Mouse (Mus musculus) erythroid progenitor cell, adult 5-6 weeks (primary cell): ENCODE measurements around the gene Insig2. TPM values are rescaled to one million over a fixed set of nuclear protein-coding genes. Genes with fewer than 3 reads are reported as not detected.

ENCODE experiments used
- ATAC-seq: replicated peaks from 2 replicates; pipeline ENCODE4 v1.8.0; 2016; ENCODE audit warnings: moderate number of reproducible peaks, mild to moderate bottlenecking, moderate TSS enrichment, inconsistent platforms; ENCODE audit not compliant: poor library complexity, low FRiP score, severe bottlenecking
- total RNA-seq, 2 experiments: library from RNA; stranded (forward) in 1 of 2; stranded (reverse) in 1 of 2; fragments of 150-400 nt in 1 of 2; fragments of 186-747, 209-891 nt in 1 of 2; gene quantifications; 2 replicates each; pipeline versions ENCODE4 v1.2.3 to v1.2.4; 2015 to 2017; ENCODE audit warnings: low replicate concordance in 2 of 2

The Insig2 gene
- total RNA-seq, 2 experiments from 2014 or later = 10.5 to 18.9 TPM

DNA sequence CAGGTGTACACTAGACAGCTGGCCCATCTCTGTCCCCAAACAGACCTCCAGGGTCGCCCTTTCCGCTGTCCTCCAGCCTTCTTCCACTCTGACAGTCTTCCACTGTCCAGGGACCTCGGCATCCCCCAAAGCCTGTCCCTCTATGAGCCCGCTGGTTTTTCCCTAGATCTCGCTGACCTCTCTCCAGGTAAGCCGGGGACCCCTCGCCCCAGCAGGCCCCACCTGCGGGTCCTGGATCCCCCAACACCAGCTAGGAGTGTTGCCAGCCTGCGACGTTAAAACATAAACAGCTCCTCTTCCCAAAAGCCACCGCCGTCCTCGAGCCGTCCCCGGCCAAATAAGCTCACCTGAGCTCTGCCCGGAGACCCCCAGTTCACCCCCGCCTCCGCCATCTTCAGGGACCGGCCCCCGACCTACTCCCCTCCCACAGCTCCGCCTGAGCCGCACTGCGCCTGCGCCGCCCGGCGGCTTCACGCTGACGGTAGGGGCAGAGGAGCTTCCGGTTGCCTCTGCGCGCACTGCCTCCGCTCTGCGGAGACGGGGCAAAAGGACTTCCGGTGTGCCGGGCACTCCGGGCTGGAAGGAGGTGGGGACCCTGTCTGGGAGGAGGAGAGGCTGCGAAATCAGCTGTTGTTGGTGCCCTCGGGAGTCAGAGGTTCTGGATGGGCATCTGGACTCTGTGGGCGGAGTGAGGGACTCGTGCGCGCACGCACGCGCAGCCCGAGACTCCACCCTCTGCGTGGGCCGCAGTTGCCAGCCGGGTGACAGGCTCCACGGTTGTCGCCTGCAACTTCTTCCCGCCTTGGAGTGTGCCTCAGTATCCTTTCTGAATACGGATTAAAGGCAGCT is 4.8 kb downstream of the Insig2 start:
- ATAC-seq = peak; percentile 96

DNA sequence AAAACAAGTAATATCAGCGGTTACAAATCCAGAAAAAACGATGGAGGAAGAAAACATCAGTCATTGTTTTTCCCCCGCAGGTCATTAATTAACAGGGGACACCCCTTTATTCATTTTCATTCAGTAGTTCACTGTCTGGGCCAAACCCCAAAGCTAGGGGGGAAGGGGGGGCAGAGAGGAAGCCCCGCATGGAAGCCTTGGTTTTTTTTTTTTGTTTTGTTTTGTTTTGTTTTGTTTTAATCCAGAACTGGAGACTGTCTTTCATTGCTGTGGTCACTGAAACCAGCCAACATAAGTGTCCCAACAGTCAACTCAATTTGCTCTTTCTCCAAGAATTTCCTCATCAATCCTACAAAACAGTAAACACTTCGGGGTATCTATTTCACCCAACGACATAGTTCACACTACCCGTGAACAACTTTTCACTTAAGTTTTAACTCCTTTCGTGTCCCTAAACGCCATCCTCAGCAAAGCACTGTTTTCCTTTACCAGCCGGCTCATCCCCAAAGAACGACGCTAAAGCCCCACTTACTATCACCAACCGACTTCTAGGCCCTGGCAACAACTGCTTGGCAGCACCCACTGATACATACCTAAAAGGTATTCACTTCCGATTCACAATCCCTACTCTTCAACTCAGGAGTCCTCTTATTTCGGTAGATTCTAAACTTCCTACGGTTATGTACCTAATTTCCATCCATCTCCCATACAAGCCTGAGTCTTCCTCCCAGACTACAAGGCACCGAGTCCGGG is 5.6 kb downstream of the Insig2 start:
- ATAC-seq = no peak

DNA sequence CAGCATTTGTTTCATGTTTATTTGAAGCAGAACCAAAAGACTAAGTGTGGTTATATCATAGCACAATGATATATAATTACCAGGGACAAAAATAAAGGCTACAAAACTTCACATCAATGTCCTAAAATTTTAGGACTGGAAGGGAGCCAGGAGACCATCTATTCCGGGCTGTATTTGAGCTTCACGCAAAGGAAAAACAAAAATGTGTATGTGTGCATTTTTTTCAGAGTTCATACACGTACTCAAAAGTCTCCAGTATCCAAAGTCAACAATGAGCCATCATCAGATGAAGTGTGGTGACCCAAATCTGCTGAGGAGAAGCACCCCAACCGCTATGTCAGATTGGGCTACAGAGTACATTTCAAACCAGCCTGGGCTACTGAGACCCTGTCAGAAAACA is 8.9 kb downstream of the Insig2 start:
- no peak for ATAC-seq

DNA sequence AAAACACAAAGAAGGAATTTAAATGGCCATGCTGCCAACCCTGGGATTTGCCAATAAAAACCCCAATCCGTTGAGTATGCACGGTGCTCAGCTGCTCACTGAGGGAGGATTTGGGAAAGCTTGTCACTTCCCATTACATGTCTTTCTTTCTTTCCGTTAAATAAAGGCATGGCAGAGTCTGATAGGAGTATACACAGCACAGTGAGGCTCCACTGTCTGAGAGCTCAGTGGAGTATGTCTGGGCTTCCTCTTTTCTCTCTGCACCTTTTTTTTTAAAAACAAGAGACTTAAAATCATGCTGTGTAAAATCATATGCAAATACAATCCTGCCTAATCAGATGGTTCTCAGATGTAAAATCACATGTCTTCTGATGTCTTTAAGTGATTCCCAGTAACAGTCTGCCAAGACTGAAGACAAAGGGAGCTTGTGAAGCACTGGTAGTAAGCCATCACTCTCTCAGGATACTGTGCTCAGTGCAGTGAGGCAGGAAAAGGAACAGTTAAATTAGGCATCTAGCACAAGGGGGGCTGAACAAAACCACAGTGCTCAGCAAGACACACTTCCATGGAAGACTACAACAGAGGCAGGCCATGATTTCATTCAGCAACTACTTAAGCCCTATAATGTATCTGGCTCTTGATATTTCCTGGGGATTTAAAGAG is 17.5 kb downstream of the Insig2 start:
- no peak for ATAC-seq

DNA sequence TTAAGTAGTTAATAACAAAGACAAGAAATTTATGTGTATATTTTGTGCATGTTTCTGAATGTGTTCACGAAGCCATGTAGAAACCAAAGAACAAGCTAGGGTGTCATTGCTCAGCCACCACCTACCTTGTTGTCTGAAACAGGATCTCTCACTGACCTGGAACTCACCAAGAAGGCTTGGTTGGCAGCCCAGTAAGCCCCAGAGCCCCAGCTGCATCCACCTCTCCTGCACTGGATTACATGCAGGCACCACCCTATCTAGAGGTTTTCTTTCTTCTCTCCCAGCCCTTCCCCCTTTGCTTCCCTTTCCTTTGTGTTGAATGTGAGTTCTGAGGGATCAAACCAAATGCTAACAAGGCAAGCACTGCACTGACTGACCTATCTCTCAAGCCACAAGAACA is 19.2 kb downstream of the Insig2 start:
- ATAC-seq = no peak

DNA sequence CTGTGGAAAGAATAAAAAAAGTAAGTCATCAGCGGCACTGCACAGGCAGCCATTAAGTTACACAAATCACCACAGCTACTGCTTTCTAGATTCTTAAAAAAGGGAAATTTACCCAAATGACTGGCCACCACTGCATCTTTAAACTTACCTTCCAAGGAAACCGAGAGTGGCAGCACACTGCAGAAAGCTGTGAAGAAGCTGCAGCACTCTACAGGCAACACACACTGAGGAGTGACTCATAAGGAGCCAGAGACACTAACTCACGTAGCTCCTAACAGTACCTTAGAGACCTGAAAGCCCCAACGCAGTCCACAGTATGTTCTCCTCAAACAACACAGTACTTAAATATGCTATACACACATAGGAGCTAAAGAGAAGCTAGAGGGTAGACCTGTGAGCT is 20.1 kb downstream of the Insig2 start:
- ATAC-seq = no peak

DNA sequence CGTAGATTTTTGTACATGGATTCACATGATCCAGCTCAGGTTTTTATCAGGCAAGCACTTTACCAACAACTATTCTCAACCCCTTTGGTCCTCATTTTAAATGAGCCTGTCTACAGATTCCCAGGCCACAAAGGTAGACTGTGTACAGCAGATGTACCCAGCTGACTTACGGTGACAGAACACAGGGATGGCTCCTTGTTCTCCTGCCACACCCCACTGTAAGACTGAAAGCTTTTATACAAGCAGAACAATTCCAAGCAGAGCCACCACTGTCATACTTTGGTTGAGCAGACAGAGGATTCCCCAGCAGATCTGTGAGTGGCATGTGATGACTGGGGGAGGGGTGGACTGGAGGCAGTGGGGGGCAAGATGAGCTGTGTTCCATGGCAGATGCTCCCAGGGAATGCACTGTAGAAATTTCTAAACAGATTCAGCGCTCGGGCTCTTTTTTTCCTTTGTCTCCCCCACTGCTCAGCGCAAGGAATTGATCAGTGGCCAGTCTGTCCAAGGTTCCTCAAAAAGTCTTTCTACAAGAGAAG is 35.6 kb downstream of the Insig2 start:
- ATAC-seq = no peak

DNA sequence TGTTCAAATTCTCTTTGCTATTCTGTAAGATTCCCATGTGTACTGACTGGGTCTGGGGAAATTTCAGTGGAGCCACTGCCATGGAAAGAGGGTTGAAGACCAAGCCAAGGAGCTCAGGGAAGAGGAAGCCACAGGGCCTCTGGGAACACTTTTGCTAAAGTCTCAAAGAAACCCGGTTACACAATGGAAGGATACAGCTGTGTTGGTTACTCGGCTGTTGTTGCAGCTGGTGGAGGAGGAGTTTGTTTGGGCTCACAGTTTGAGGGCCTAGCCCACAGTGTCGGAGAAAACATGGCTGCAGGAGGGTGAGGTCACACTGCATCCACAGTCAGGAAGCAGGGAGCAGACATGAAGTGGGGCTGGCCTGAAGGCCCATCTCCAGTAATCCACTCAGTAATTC is 38.8 kb downstream of the Insig2 start:
- no peak for ATAC-seq

DNA sequence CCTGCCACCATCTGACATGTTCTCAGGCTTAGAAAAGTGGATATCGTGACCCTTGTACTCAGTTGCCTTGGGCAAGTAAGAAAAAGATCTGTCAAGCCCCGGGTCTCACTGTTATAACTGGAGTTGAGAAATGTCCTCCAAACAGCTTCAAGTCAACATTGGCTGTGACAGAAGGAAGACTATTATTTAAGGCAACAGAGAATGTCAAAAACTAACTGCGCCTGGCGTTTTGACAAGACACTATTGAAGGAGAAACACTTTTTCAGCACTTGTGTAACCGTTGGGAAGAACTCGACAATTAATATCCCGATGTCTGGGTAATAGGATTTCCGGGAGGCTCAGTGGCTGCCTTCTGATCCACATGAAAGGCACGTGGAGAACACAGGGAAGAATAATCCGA is 41.5 kb downstream of the Insig2 start:
- no peak for ATAC-seq

DNA sequence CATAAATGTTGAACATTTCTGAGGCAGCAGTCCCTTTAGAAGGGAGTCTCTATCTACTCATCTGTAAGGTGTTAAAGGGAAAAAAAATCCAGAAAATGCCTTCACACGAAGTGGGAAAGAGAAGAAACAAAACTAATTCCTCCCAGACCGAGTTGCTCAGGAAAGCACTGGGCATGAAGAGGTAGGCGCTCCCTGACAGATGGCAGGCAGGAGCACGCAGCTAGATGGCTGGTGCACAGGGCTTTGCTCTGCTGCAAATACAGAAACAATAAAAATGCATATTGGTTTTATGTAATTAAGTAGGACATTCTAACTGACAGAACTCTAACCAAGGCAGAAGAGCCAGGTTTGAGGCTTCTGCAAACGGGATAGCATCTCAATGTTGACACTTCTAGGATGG is 42.0 kb downstream of the Insig2 start:
- ATAC-seq = no peak

DNA sequence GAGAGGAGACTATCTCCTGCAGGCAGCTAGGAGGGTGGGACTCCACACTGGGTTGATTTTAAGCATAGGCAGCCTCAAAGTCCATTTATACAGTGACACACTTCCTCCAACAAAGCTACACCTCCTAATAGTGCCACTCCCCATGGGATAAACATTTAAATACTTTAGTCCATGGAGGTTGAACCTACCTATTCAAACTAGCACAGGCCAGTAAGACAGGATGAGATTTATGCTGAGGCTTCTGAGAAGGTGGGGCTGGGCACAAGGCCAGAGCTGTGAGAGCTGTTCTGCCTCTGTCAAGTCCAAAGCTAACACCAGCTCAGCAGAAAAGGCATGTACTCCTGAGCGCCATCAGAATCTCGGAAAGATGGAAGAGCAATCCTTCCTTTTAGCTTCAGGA is 48.2 kb downstream of the Insig2 start:
- ATAC-seq = no peak

DNA sequence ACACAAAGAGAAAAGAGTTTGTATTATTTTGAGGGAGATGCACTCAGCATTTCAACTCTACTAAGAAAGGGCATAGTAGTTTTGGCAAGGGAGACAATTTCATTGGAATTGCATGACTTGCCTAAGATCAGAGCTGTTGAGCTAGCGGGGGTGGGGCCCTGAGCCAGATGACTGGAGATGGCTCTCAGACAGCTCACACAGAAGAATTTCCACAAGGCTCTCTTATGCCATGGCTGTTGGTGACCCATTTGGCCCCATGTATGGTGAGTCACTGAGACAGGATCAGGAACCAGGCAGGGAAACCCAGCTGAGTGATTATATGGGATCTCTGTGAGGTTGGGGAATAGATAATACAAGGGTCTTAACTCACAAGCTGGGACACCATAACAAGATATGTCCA is 51.9 kb downstream of the Insig2 start:
- no peak for ATAC-seq

DNA sequence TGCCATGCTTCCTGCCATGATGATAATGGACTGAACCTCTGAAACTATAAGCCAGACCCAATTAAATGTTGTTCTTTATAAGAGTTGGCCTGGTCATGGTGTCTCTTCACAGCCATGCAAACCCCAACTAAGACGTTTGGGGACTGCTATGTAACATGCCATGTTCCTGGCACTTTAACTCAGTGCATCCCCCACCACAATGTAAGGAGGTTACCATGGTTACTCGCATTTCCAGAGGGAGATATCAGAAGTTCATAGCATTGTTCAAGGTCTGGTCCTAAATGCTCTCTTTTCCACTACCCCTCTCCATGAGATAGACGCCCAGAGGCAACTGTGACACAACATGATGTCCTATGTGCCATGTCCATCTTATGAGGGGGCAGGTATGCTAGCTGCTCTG is 54.0 kb downstream of the Insig2 start:
- no peak for ATAC-seq

DNA sequence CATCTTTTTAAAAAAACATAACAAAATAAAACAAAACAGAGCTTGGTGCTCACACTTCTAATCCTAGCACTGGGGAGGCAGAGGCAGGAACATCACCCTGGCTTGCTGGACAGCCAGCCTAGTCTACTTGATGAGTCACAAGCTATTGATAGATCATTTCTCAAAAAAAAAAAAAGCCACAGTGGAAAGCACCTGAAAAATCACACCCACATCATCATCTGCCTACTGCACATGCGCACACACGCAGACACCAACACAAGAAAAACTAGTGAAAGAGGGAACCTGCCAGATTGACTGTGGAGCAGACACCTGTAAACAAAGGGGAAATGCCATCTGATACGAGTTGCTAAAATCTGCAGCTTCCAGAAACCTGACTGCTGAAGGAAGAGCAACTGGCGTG is 54.9 kb downstream of the Insig2 start:
- ATAC-seq = no peak

DNA sequence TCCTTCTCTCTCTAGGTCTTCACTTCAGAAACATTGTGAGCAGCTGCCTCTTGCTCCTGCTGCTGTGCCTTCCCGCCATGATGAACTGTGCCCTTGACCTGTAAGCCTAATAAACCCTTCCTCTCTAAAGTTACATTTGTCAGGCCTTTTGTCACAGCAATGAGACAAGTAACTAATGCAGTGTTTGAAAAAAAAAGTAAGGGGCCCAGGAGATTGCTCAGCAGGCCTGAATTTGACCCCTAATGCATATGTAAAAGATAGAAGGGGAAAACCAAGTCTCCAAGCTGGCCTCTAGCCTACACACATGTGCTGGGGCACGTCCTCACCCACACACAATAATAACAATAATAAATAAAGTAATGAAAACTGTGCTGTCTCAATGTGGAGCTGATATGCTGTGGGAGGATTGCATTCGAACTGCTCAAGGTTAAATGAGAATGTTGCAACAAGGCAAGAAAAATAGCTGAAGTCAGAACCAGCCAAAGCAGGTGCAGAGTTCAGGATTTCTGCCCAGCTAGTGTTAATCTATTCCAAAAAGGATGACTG is 56.4 kb downstream of the Insig2 start:
- ATAC-seq = no peak

DNA sequence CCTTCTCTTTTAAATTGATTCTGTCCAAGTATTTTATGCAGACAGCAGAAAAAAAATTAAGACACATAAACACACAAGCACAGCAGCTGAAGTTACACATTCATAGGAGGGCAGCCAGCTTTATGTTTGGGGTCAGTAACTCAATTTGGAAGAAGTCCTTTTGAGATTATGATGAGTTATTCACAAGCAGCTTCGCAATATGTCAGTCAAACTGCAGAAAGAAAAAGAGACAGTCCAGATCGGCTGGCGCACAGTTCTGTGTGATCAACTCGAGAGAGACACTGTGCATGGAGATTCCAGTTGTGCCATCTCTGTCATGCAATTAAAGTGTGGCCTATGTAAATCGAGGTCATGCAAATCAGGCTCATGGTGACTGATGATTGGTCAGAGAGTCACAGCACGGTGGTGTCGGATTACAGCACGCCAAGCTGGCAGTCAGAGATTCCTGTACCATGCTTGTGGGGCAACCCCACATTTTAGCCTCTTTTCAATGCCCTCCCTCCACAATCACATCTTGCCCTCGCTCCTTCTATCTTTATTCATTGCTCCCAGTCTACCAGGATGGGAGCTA is 72.1 kb downstream of the Insig2 start:
- ATAC-seq = no peak
